Mouse (Mus musculus): ENCODE data around the gene Kif21b. TPM values are rescaled to one million over a fixed set of nuclear protein-coding genes. Genes with fewer than 3 reads are reported as not detected.

Gene Kif21b
- polyA plus RNA-seq (2012; rRNA removed; ENCODE audit: low replicate concordance), result 6.2 and 6.6 TPM in 2 replicates

GRCm38 (mm10) chr1:136130951-136131558 lies at the start of gene Kif21b:
TSS of gene Kif21b (plus strand) at chr1:136131389.

GRCm38 (mm10) chr1:136212803-136213202 lies 81.6 kb downstream of the Kif21b start, which contains the start of gene Mroh3:
TSS of gene Mroh3 (minus strand) at chr1:136212828.

Other genes starting within 250 kb of the Kif21b start
- gene Pkp1, start 212.2 kb upstream of the Kif21b start, polyA plus RNA-seq (2012; rRNA removed; ENCODE audit: low replicate concordance), result 0.13 and 0.73 TPM in 2 replicates
- 0.03 and 0.04 TPM in 2 replicates for gene Igfn1, start 125.0 kb upstream of the Kif21b start, polyA plus RNA-seq (2012; rRNA removed; ENCODE audit: low replicate concordance)
- gene Tmem9, start 123.2 kb upstream of the Kif21b start, polyA plus RNA-seq (2012; rRNA removed; ENCODE audit: low replicate concordance), result 75.2 and 139 TPM in 2 replicates
- gene Ascl5, start 80.6 kb upstream of the Kif21b start, polyA plus RNA-seq (2012; rRNA removed; ENCODE audit: low replicate concordance), result not detected in 2 replicates
- 0.20 and 0.23 TPM in 2 replicates for gene Cacna1s, start 78.6 kb upstream of the Kif21b start, polyA plus RNA-seq (2012; rRNA removed; ENCODE audit: low replicate concordance)
- 0.69 TPM in 1 of 2 replicates, not detected in the other for gene Mroh3, start 81.4 kb downstream of the Kif21b start, polyA plus RNA-seq (2012; rRNA removed; ENCODE audit: low replicate concordance)
- gene Inava, start 102.9 kb downstream of the Kif21b start, polyA plus RNA-seq (2012; rRNA removed; ENCODE audit: low replicate concordance), result 0.04 and 7.9 TPM in 2 replicates
- gene Gpr25, start 129.5 kb downstream of the Kif21b start, polyA plus RNA-seq (2012; rRNA removed; ENCODE audit: low replicate concordance), result 0.53 TPM in 1 of 2 replicates, not detected in the other
- 4.9 and 11.3 TPM in 2 replicates for gene Camsap2, start 214.7 kb downstream of the Kif21b start, polyA plus RNA-seq (2012; rRNA removed; ENCODE audit: low replicate concordance)

Data from subcutaneous adipose tissue, adult 2 months (tissue).